Mouse (Mus musculus) ES-Bruce4 (cell line): ENCODE data around the gene Tpk1.

Experiments
- CTCF ChIP-seq: IDR thresholded peaks from one replicate; pipeline ENCODE4 v1.8.1; 2011; ENCODE audit warnings: low read depth, low read length
- EP300 ChIP-seq: IDR thresholded peaks from 2 replicates; pipeline ENCODE4 v1.6.1; 2011; ENCODE audit warnings: low read depth, low read length; ENCODE audit not compliant: insufficient read depth
- POLR2A ChIP-seq: IDR thresholded peaks from one replicate; pipeline ENCODE4 v1.8.1; 2011; ENCODE audit warnings: low read length; ENCODE audit not compliant: insufficient read depth

- no peak for TF ChIP-seq CTCF
- no peak for TF ChIP-seq EP300
- no peak for TF ChIP-seq POLR2A
Measured at GRCm38 (mm10) chr6:43384841-43385240, 281.2 kb downstream of the Tpk1 start.
